Mouse (Mus musculus) frontal cortex, adult (tissue): ENCODE data around the gene Tmem126a.

Source experiments
- ATAC-seq: cut with Nextera tagmentation; 2 replicates; pipeline ENCODE4 v1.9.2; 2017; ENCODE audit warnings: mild to moderate bottlenecking, moderate library complexity, mixed read lengths; ENCODE audit not compliant: low TSS enrichment

The Tmem126a gene

GRCm38 (mm10) chr7:90456845-90457468 lies at the start of gene Tmem126a:
Tmem126a (minus strand) TSS chr7:90457229.
- ATAC-seq, result peak; percentile 89

DNA sequence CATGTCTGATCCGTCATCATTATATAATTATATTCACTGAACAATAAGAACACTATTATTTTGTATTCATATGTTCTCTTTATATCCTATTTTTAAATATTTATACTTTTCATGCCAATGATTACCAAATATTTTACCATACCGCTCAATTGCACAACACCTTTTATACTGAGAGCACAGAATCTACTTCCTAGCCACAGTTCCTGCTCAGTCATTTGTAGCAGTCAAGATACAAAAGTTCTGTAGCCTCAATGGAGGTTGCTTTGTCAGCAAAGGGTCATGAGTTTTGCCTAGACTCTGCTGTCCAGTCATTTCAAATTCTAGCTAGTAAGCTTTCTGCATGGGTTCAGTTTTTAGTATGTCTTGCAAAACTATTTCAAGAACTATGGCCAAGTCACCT lies 25.6 kb upstream of the Tmem126a start:
- ATAC-seq, result no peak

- ATAC-seq, result peak; percentile 35
Measured at GRCm38 (mm10) chr7:90476313-90477245, 19.6 kb upstream of the Tmem126a start, which contains the start of gene Dlg2. Dlg2 (plus strand) TSS chr7:90476672.

DNA sequence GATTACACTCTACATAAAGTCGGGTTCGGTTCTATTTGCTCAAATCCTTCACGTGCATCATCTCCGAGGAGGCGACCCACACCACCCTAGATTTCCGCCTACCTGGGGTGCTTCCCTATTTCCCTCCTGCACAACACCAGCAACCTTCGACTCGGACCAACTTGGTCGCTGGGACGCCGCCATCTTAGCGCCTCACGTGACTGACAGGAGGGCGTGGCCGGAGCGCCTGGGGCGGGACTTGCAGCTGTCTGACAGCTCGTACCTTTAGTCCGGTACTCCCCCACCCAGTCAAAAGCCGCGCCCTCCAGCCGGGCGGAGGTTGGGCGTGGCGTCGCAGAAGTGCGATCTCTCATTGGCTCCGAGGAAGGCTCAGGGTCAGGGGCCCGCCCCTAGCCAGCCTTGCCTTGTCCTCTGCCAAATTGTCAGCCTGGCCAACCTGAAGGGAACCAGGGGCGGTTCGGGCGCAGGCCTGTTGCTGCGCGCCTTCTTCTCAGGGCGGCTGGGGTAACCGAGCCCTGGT lies 18.8 kb upstream of the Tmem126a start, which contains the start of gene Tmem126b:
Gene Tmem126b (minus strand): TSS at position 209 of the 520 bp plus-strand sequence.
- ATAC-seq, result peak; percentile 96

DNA sequence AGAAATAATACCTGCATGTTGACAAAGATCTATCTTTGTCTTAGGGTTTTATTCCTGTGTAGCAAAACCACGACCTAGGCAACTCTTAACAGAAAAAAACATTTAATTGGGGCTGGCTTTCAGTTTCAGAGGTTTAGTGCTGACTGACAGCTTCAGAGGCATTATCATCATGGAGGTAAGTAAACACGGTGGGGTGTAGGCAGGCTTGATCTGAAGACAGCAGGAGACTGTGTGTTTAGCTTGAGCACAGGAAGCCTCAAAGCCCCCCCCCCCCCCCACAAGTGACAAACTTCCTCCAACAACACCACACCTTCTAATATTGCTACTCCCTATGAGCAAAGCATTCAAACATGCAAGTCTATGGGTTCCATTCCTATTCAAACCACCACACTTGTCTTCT lies 16.5 kb upstream of the Tmem126a start:
- ATAC-seq, result no peak

- ATAC-seq, result no peak
Measured at GRCm38 (mm10) chr7:90461441-90461840, 4.4 kb upstream of the Tmem126a start.

DNA sequence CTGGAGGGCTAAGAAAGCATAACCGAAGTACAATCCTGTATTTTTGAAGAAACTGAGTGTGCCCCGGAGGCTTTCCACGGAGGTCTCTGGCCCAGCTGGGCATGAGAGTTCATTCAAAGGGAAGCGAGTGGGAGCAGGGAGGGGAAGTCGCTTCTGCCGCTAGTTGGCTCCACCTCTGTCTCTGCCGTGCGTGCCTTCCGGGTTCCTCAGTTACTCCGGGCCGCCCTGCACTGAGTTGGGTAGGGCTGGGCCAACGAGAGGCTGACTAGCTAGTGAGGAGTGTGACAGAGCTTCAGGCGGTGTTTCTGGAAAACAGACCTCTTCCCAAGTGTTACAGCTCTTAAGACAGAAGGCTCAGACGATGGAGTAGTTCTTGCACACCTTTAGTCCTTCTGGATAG lies 3.9 kb upstream of the Tmem126a start:
- 0 out of 2 replicates have a peak, but pooled peaks have one; percentile 14 for ATAC-seq

DNA sequence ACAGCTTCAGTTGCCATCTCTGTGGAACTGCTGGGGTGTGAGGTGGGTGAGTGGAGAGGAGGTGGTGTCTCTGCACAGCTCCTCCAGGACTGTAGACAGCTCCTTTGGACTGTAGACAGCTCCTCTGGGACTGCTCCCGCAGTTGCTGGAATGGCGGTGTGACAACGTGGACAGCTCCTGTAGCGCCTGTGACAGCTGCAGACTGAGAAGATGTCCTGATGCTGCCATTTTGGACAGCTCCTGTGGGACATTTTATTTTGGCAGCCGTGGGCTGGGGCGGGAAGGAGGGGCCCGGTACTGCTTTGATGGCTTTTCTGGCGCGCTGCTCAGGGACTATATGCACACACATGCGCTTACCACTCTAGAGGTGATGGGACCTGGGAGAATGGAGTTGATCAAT lies 3.3 kb upstream of the Tmem126a start:
- ATAC-seq, result no peak

- peak; percentile 15; the same call in 1 of the 2 replicates for ATAC-seq
Measured at GRCm38 (mm10) chr7:90457517-90457916, 488 bp upstream of the Tmem126a start.

- ATAC-seq, result no peak
Measured at GRCm38 (mm10) chr7:90456149-90456844, 732 bp downstream of the Tmem126a start.

DNA sequence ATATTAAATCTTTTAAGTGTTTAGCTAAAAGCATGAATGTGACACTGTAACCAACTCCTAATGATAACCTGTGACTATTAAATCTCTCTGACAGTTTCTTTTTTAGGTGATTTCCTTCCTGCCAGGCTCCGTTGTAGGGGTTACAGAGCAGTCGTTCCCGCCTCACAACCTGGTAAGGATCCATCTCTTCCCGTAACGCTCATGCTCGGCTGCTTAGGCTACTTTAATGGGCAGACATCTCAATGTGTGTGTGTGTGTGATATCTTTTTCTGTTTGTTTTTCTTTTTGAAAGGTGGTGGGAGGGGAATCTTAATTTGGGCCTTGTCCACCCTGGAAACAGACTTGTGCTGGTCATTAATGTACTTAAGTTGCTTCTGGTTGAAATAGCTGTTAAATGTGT lies 12.8 kb downstream of the Tmem126a start:
- ATAC-seq, result no peak

- ATAC-seq, result peak; percentile 65
Measured at GRCm38 (mm10) chr7:90443101-90444091, 13.6 kb downstream of the Tmem126a start.

- ATAC-seq, result peak; percentile 92
Measured at GRCm38 (mm10) chr7:90442518-90443080, 14.4 kb downstream of the Tmem126a start, which contains the start of gene Crebzf. Crebzf (plus strand) TSS chr7:90442729.

DNA sequence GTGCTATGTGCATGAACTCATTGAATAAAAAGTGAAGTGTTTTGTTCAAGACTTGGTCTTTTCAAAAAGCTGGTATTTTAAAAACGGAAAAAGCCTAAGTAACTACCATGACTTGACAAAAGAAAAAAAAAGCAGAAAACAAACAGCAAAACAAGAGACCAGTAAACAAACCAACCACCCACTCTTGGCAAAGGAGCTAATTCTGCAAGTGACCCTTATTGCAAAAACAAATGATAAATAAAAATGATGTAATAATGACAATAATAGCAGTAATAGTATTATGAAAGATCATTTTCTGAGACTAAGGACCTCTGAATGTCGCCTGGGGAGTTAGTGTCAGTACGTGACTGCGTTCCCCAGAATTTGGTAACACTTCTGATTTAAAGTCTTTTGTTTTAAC lies 15.0 kb downstream of the Tmem126a start:
- ATAC-seq, result 0 out of 2 replicates have a peak, but pooled peaks have one; percentile 1

- ATAC-seq, result no peak
Measured at GRCm38 (mm10) chr7:90440044-90440443, 17.0 kb downstream of the Tmem126a start.

GRCm38 (mm10) chr7:90432221-90432620 lies 24.8 kb downstream of the Tmem126a start:
- ATAC-seq, result no peak

DNA sequence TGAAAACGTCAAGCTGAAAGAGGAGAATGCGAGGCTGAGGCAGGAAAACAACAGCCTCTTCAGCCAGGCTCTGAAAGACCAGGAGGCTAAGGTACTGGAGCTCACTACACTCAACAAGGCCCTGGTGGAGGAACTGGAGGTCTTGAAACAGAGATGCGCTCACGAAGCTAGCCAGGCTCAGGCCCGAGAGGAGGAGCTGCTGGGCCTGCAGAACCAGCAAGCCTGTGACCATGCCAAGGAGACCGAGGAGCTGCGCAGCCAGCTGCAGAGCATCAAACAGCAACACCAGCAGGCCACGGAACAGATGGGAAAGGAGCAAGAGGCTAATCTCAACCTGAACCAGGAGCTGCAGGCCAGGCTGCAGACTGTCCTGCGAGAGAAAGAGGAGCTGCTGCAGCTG lies 30.0 kb downstream of the Tmem126a start:
- no peak for ATAC-seq

GRCm38 (mm10) chr7:90426020-90427001 lies 30.7 kb downstream of the Tmem126a start, which contains the start of gene Ccdc89:
Ccdc89 (plus strand) TSS chr7:90426577.
- peak; percentile 100 for ATAC-seq

DNA sequence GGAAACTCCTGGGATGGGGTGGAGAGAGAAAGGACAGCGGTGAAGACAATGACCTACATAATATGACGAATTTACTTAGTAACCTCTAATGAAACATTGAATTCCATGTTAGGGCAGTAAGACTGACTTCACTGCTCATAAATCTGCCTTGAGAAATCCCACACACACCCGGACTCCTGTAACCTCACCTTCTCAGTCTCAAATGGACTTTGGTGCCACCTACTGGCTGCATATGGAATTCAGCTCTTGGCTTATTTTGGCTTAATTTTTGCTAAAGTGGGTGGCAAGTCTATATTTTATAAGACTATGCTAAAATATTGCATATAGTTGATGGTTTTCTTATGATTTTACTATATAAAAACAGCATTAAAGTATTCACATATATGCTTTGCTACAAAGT lies 47.1 kb downstream of the Tmem126a start:
- ATAC-seq, result peak; percentile 59
